In genomic region chr1:163898291-163898764, GRCm38 (mm10) we compare ENCODE assay signal across 14 mouse cellular contexts. TPM values are rescaled to one million over a fixed set of nuclear protein-coding genes. Genes with fewer than 3 reads are reported as not detected.
DNase-seq lines count a peak whose midpoint lies in the region; ATAC-seq and TF ChIP-seq lines count a peak whose summit lies in the region.
"Had no signal": no experiment of that assay in that cellular context is flagged by ENCODE, and none has a peak within 500 bp of the region (broad histone marks: within the 10 kb centered on the region; RNA-seq: fewer than 3 reads in every experiment).

No protein-coding gene starts in this region.

- no peaks in the 10 kb centered on the region for H3K9me3 ChIP-seq in kidney, embryonic 15.5 days (replicated peaks)
- H3K9me3 ChIP-seq in embryonic facial prominence, embryonic 10.5 days: no peaks in the 10 kb centered on the region
- H3K9me3 ChIP-seq in limb, embryonic 11.5 days (ENCODE audit: control insufficient read depth, low read length): no peaks in the 10 kb centered on the region
- no peaks in the 10 kb centered on the region for H3K9me3 ChIP-seq in hindbrain, embryonic 13.5 days
- H3K9me3 ChIP-seq in stomach, postnatal 0 days (ENCODE audit: control insufficient read depth, low read length): no peaks in the 10 kb centered on the region
- H3K9me3 ChIP-seq: megakaryocyte, embryonic 14.5 days; neural tube, embryonic 13.5 days; stomach, embryonic 15.5 days had no signal

- intact Hi-C loops in gastrocnemius, postnatal 36 days (cut with DNase I): no loop called here

- no peak overlapping the region for H3K4me2 ChIP-seq in kidney, embryonic 15.5 days
- no peak overlapping the region for H3K4me2 ChIP-seq in limb, embryonic 11.5 days (ENCODE audit: low read depth, severe bottlenecking)
- H3K4me2 ChIP-seq in hindbrain, embryonic 13.5 days: no peak overlapping the region
- no peak overlapping the region for H3K4me2 ChIP-seq in stomach, postnatal 0 days (replicated peaks; ENCODE audit: low read depth)
- H3K4me2 ChIP-seq: neural tube, embryonic 13.5 days; stomach, embryonic 15.5 days had no signal

- no peak for TF ChIP-seq CTCF in stomach, postnatal 0 days (IDR thresholded peaks at IDR 0.05; ENCODE audit: low read depth)

- ATAC-seq in kidney, embryonic 15.5 days (replicated peaks; ENCODE audit: low FRiP score): peak; percentile 93
- ATAC-seq in CD4-positive, CD25-positive, alpha-beta regulatory T cell, adult 4 months: peak; percentile 85
- ATAC-seq in limb, embryonic 11.5 days (ENCODE audit: insufficient number of reproducible peaks, low FRiP score, low TSS enrichment, low read depth): peak; percentile 86
- no peak for ATAC-seq in hindbrain, embryonic 13.5 days (ENCODE audit: low FRiP score)
- no peak for ATAC-seq in stomach, postnatal 0 days (ENCODE audit: low FRiP score, low TSS enrichment)

- WGBS in kidney, embryonic 15.5 days: 15% methylated on average over 5 of the region's 5 CpGs
- 47% methylated on average over 5 of the region's 5 CpGs for WGBS in embryonic facial prominence, embryonic 10.5 days
- 6% methylated on average over 5 of the region's 5 CpGs for WGBS in limb, embryonic 11.5 days
- 79% methylated on average over 5 of the region's 5 CpGs for WGBS in hindbrain, embryonic 13.5 days
- WGBS in stomach, postnatal 0 days: 55% methylated on average over 5 of the region's 5 CpGs

- no peaks in the 10 kb centered on the region for H3K36me3 ChIP-seq in kidney, embryonic 15.5 days
- no peaks in the 10 kb centered on the region for H3K36me3 ChIP-seq in embryonic facial prominence, embryonic 10.5 days (replicated peaks)
- H3K36me3 ChIP-seq in limb, embryonic 11.5 days (ENCODE audit: control insufficient read depth, insufficient read depth, low read length): no peaks in the 10 kb centered on the region
- H3K36me3 ChIP-seq in hindbrain, embryonic 13.5 days: peaks cover 15% of the 10 kb centered on the region; the same call in 1 of the 2 replicates
- no peaks in the 10 kb centered on the region for H3K36me3 ChIP-seq in stomach, postnatal 0 days (ENCODE audit: control insufficient read depth, insufficient read depth, low read length)
- H3K36me3 ChIP-seq: stomach, embryonic 15.5 days had no signal

- no peak for DNase-seq in kidney, adult 11 months
- peak; percentile 38 for DNase-seq in embryonic facial prominence, embryonic 10.5 days (ENCODE audit: low spot score)
- DNase-seq in limb, embryonic 11.5 days (ENCODE audit: low spot score): peak; percentile 62
- DNase-seq in gastrocnemius, postnatal 36 days: no peak
- no peak for DNase-seq in stomach, postnatal 0 days (ENCODE audit: low spot score)
- DNase-seq: gastrocnemius, postnatal 25 days; heart, postnatal 14 days had no signal

- no peak overlapping the region for H3K9ac ChIP-seq in kidney, embryonic 15.5 days
- no peak overlapping the region for H3K9ac ChIP-seq in limb, embryonic 11.5 days (ENCODE audit: low read length)
- H3K9ac ChIP-seq in hindbrain, embryonic 13.5 days: no peak overlapping the region
- no peak overlapping the region for H3K9ac ChIP-seq in stomach, postnatal 0 days (ENCODE audit: low read length)
- H3K9ac ChIP-seq: neural tube, embryonic 13.5 days; stomach, embryonic 15.5 days had no signal

- no peaks in the 10 kb centered on the region for H3K27me3 ChIP-seq in kidney, embryonic 15.5 days
- no peaks in the 10 kb centered on the region for H3K27me3 ChIP-seq in embryonic facial prominence, embryonic 10.5 days (replicated peaks; ENCODE audit: low read depth, poor library complexity, severe bottlenecking)
- H3K27me3 ChIP-seq in limb, embryonic 11.5 days (ENCODE audit: control insufficient read depth, insufficient read depth, low read length): no peaks in the 10 kb centered on the region
- H3K27me3 ChIP-seq in hindbrain, embryonic 13.5 days: no peaks in the 10 kb centered on the region
- no peaks in the 10 kb centered on the region for H3K27me3 ChIP-seq in stomach, postnatal 0 days (ENCODE audit: control insufficient read depth, insufficient read depth, low read length)
- H3K27me3 ChIP-seq: megakaryocyte, embryonic 14.5 days; neural tube, embryonic 13.5 days; stomach, embryonic 15.5 days had no signal

- H3K27ac ChIP-seq in kidney, embryonic 15.5 days: peak overlapping the region; percentile 70
- H3K27ac ChIP-seq in embryonic facial prominence, embryonic 10.5 days (replicated peaks): no peak overlapping the region; the same call in 1 of the 2 replicates
- peak overlapping the region; percentile 67; the same call in 1 of the 2 replicates for H3K27ac ChIP-seq in limb, embryonic 11.5 days (replicated peaks; ENCODE audit: low read depth, low read length)
- no peak overlapping the region for H3K27ac ChIP-seq in hindbrain, embryonic 13.5 days
- no peak overlapping the region for H3K27ac ChIP-seq in stomach, postnatal 0 days (replicated peaks)
- H3K27ac ChIP-seq: neural tube, embryonic 13.5 days; stomach, embryonic 15.5 days had no signal

- TF ChIP-seq EP300 in stomach, postnatal 0 days (optimal IDR thresholded peaks at IDR 0.05): no peak

- 0 out of 2 replicates have a peak, but pooled peaks cover 6% of the 10 kb centered on the region for H3K4me1 ChIP-seq in kidney, embryonic 15.5 days
- peaks cover 35% of the 10 kb centered on the region for H3K4me1 ChIP-seq in embryonic facial prominence, embryonic 10.5 days
- H3K4me1 ChIP-seq in limb, embryonic 11.5 days (ENCODE audit: control insufficient read depth, insufficient read depth, low read length): peaks cover 29% of the 10 kb centered on the region; the same call in 1 of the 2 replicates
- no peaks in the 10 kb centered on the region for H3K4me1 ChIP-seq in hindbrain, embryonic 13.5 days (replicated peaks)
- no peaks in the 10 kb centered on the region for H3K4me1 ChIP-seq in stomach, postnatal 0 days (replicated peaks; ENCODE audit: control insufficient read depth, insufficient read depth)
- H3K4me1 ChIP-seq: neural tube, embryonic 13.5 days; stomach, embryonic 15.5 days had no signal

- no peak overlapping the region for H3K4me3 ChIP-seq in kidney, embryonic 15.5 days (replicated peaks)
- no peak overlapping the region for H3K4me3 ChIP-seq in embryonic facial prominence, embryonic 10.5 days
- H3K4me3 ChIP-seq in limb, embryonic 11.5 days (ENCODE audit: low read depth, low read length): no peak overlapping the region
- H3K4me3 ChIP-seq in hindbrain, embryonic 13.5 days: no peak overlapping the region
- H3K4me3 ChIP-seq in stomach, postnatal 0 days (ENCODE audit: low read depth, low read length): no peak overlapping the region
- H3K4me3 ChIP-seq: erythroblast, embryonic 14.5 days; megakaryocyte, embryonic 14.5 days; neural tube, embryonic 13.5 days; stomach, embryonic 15.5 days had no signal

RNA-seq across cellular contexts. Expression of gene Scyl3, which starts 30.6 kb away (rescaled TPM):
- 16.4 and 18.2 TPM in 2 replicates for polyA plus RNA-seq in kidney, embryonic 15.5 days (2015; fragmentation: Nextera tagmentation; extraction: Ambion mirVana)
- 10 to 100 TPM; 22.1 to 22.4 TPM for polyA plus RNA-seq in CD4-positive, CD25-positive, alpha-beta regulatory T cell, adult 4 months (2017; shearing (Covaris generic))
- polyA plus RNA-seq in embryonic facial prominence, embryonic 10.5 days (2016; fragmentation: Nextera tagmentation; extraction: Ambion mirVana): 18.4 and 18.6 TPM in 2 replicates
- polyA plus RNA-seq in limb, embryonic 11.5 days (2014; fragmentation: Nextera tagmentation; extraction: Ambion mirVana): 19.9 and 24.2 TPM in 2 replicates
- 16.5 and 18.5 TPM in 2 replicates for polyA plus RNA-seq in hindbrain, embryonic 13.5 days (2015; fragmentation: Nextera tagmentation; extraction: Ambion mirVana)
- 1 to 10 TPM; 4.7 to 4.9 TPM for total RNA-seq in gastrocnemius, postnatal 36 days (2021)
- polyA plus RNA-seq in stomach, postnatal 0 days (2015; fragmentation: Nextera tagmentation; extraction: Ambion mirVana): 10.6 and 12.0 TPM in 2 replicates

Comparison
In these comparisons a context has a peak if more than half of its experiments do, and no peak if none do; other contexts are left out.
1. ATAC-seq: peak in kidney, embryonic 15.5 days (single experiment), CD4-positive, CD25-positive, alpha-beta regulatory T cell, adult 4 months (single experiment) and limb, embryonic 11.5 days (single experiment); none in hindbrain, embryonic 13.5 days (single experiment) and stomach, postnatal 0 days (single experiment).
2. H3K27ac ChIP-seq: peak in kidney, embryonic 15.5 days (single experiment) and limb, embryonic 11.5 days (single experiment); none in embryonic facial prominence, embryonic 10.5 days (single experiment), hindbrain, embryonic 13.5 days (single experiment) and stomach, postnatal 0 days (single experiment).
3. DNase-seq: peak in embryonic facial prominence, embryonic 10.5 days (single experiment) and limb, embryonic 11.5 days (single experiment); none in kidney, adult 11 months (single experiment), gastrocnemius, postnatal 36 days (0 of 2) and stomach, postnatal 0 days (single experiment).